Mouse (Mus musculus) monocyte, adult 2 months (primary cell): ENCODE measurements at regions not wholly inside any gene's neighbourhood (a gene's known extent, or its start where the extent isn't known, plus 50 kb on each side); places are given as distances from the start of the nearest gene placed in this dataset.

Experiments
- DNase-seq, 2 experiments: peaks; one replicate each; pipeline ENCODE4 v3.0.0; 2022; ENCODE audit warnings: low spot score in 2 of 2, low read depth in 1 of 2

DNA sequence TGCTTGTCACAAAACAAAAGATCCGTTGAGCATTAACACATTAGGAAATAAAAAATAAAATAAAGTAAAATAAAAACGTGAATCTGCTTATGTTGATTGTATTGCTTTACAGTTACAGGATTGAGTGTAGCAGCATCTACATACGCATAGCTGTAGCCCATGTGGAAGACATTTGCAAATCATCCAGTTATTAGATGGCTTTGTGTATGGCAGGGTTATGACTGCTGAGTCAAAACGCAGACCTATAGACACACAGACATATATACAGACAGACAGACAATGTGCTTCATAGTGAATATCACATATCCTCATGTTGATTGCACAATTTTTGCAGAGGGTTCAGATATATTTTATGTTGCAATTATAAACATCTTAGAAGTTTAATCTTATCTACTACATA, 64.5 kb downstream of the Gm11146 start:
- no peak for DNase-seq

DNA sequence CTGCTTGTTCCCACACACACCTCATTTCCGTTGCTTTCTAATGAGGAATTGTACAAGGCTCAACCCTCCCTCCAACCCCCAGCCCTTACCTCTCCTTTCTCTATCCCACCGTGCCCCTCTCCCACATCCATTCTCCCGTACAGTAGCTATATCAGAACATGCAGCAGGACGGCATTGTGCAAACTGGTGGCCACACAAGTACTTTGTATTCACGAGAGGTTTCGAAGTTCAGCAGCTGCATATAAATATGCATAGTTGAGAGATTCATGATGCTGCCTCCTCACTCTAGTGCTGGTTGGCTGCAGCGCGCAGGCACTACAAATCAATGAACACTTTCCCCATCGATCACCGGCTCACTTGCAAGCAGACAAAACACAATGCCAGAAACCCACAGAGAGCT, 65.1 kb downstream of the Gm11146 start:
- DNase-seq: no peak

DNA sequence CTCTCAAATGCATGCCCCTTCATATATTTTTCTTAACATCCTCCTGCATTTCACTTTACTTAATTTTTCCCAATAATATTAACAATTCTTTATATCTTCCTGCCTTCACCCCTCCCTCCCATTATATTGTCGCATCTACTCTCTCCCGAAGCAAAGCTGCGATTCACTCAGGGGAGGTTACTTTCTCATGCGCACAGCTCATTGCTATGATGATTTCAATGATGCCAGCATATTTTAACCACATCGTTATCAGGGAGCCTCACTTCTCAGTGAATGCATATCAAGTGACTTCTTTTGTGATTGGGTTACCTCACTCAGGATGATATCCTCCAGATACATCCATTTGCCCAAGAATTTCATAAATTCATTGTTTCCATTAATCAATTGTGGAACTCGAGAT, 65.6 kb downstream of the Gm11146 start:
- DNase-seq: no peak

DNA sequence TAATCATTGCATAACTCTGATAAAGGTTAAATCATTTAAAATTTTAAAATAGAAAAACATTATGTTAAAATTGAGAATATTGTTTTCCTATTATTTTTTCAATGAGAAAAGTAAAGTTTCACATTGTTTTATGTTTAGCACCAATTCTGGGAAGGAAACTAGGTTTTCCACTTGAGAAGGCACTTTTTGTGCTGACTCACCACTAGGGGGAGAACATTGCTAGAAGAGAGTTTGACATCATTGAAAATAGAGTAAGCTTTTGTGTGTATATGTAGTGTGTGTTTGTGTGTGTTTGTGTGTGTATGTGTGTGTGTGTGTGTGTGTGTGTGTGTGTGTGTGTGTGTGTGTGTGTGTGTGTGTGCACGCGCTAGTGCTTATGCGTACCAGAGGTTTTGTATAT, 66.9 kb downstream of the Gm11146 start:
- no peak for DNase-seq

DNA sequence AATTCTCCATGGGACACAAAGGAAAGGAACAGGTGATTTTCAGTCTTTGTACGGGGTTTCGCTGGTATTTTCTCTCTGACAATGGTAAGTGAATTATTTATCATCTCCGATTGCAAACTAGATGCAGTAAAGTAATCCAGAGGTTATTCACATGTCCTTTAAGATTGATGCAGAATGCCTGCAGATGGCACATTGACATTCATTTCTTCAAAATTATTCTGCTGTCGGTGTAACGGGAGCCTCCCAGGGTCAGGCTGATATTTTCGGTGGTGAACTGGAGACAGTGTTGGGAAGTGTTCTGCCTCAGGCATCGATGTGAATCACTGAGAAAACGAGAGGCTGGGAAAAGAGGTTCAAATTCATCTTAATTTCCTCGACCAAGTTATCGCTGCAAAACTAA, 70.3 kb downstream of the Gm11146 start:
- DNase-seq: no peak

DNA sequence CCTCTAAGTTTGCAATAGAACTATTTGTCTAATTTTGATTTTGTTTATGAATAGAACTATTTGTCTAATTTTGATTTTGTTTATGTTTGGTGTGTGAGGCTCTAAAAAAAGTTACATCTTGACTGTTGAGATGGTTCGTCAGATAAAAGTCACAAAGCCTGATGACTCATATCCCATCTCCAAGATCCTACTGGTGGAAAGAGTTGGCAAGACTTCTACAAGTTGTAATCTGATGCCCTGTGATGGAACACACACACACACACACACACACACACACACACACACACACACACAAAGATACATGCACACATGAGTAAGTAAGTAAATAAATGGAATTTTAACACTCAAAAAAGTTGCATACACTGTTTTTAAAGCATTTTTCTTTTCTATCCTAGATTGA, 73.9 kb downstream of the Gm11146 start:
- DNase-seq: no peak

DNA sequence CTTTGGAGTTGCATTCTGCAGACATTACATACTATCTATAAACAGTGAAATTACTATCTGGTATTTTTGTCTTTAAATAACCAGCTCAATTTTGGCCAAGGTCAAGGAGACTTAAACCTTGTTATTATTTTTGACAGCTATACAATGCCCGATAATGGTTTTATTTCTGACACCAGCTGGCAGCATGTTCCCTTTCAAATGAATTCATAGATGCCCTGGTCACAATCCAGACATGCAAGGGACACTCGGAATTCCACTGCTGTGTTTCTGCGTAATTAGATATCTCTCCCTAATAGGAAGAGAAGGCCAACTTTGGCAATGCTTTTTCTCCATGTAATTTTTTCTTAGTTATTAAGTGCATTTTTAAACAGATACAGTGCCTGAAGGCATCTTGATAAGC, 87.3 kb downstream of the Gm11146 start:
- no peak for DNase-seq

DNA sequence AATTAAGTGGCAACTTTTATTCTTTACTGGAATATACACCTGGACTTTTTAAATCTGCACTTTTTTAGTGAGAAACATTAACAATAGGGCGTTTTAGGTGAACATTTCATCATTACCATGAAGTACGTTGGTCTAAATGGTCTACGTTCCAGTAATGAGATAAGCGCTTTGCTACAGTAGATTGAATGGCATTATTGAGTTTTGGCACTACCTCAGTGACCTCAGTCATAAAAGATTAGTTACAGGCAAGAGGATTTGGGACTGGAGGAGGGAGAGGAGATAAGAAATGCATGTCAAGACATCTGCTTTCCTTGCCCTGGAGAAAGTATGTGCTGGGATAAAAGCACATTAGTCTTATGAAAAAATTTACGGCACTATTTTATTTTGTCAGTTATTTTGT, 98.3 kb downstream of the Gm11146 start:
- no peak for DNase-seq

DNA sequence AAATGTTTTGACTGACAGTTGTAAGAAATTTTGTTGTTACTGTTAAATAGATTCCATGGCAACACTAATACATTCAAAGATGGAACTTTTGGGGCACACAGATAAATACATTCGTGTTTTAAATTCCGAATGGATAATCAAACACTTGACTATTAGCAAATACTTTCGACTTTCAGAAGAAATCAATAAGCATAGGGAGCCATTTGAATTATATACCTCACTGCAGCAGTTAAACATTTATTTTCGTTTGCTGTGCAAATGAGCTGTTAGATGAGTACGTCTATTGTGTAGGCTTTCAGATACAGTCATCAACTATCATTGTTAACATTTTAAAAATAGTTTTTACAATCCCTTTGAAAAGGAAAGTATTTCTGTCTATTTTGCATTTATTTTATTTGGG, 99.0 kb downstream of the Gm11146 start:
- DNase-seq: no peak

DNA sequence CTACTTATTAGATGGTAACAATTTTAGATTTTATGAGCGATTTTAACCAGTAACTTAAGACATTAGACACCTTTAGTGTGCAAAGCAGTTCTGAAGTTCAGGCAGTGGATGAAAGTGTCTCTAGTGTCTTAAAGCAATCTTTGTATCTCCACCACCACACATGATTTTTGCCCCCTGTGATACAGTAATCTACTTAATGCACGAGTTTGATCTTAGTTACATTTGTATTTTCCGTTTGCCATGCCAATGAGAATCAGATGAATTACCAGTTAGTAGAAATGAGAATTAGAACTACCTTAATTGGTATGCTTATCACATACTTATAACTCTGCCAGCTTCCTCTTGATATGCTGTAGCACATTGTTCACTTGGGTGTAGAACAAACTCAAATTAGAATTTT, 99.9 kb downstream of the Gm11146 start:
- no peak for DNase-seq

DNA sequence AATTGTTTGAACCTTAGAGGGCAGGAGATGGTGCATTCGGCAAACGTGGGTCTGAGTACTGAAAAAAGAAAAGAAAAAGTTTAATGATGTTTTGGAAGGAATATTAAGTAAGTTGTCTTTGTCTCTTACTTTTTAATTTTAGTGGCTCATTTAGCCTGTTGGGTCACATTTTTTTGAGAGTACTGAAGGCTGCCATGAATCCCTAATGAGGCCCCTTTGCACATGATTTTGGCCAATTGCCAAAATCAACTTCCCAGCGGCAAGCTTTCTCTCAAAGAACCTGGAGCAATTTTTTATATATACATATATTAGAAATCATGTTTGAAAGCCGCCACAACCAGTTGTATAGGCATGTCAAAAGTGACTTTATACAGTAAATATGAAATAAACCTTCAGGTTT, 100.9 kb downstream of the Gm11146 start:
- no peak for DNase-seq

DNA sequence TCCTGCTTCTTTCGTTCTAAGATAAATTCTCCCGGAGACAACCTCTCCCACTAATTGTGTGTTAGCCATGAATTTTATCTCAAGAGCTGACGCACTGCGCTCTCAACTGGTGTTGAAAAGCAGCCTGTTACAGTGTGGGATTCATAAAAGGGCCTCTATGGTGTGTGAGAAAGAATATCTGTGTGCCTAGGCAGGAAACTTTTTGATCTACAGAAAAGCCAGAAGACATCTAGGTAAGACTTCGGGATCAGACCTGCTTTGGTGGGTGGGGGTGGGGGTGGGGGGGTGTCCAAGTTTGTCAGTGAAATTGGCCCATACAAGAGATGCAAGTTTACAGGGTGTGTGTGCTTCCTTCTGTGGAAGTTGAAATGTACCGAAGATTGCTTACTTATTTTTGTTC, 101.5 kb downstream of the Gm11146 start:
- DNase-seq: no peak

DNA sequence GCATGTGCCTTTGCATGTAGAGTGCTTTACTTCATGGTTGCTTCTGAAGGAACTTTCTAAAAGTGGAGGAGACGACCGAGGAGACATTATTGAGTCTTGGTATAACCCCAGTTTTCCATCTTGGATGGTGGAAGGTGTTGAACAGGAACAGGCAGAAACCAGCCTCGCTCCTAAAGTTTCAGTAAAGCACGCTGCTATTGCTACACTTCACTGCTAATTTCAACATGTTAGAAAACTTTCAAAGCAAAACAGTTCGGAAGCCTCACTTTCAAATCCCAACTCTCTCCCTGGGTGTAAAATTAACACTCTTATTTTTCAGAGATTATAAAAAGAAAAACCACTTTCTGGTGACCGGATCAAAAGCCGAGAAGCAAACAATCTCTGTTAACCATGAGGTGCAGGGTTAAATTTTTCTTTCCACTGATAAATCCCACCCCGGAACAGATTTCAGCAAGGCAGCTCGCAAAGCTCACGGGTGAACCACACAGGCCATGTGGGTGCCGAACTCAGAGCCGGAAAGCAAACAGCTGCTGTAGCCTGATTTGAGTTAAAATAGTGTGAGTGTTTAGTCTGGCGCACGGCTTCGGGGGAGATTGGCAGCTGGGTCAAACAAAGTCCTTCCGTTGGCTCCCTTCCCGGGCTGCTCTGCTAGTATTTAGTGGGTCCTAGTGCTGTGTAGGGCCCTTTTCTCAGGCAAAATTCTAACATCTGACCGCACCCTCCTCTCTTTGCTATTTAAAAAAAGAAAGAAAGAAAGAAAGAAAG, 102.2 kb downstream of the Gm11146 start:
- no peak for DNase-seq

DNA sequence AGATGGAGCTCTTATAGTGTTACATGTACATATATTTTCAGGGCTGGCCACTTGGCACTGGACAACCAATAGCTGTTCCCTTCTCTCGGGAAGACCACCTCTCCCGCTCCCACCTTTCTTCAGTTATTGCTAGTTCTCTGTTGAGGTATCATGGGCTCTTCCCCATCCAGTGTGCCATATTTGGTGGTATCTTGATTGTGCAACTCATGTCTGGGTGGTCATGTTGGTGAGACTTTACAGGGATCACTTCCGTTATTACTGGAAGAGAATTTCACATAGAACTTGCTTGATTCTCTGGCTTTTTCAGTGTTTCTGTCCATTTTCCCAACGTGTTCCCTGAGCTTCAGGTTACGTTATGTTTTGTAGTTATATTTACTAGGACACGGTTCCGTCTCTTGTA, 106.6 kb downstream of the Gm11146 start:
- DNase-seq: no peak

DNA sequence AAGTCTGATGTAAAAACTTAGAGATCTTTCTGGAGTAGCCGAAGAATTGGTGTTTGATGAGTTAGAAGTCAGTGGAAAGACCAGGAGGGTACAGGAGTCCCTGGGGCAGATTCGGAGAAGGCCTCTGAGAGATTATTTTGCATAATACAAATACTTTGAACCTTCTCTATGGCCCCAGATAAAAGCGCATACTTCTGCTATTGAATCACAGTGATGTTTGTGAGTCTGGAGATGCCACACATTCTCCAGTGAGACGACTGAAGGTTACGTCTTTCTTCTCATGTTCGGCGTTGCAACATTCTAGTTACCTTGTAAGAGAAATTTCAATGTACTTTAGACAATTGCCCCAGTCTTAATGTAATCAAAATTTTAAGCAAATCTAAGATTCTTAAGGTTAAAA, 107.9 kb downstream of the Gm11146 start:
- no peak for DNase-seq

DNA sequence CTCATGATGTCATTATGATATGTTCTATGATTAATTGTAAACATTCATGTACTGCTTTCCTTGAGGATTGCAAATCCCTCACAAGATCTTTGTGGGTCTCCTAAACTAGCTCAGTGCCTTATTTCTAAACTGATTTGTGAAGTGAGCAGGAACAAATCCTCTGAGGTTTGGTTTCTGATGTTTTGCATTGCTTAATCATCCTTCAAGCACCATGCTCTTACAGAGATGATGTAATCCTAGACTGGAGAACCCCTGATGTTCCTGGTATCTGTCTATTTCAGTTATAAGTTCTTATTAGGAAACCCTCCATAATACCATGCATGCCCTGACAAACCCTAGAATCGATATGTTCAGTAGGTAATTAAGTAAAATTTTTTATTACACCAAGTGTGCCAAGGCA, 113.7 kb downstream of the Gm11146 start:
- DNase-seq: no peak

DNA sequence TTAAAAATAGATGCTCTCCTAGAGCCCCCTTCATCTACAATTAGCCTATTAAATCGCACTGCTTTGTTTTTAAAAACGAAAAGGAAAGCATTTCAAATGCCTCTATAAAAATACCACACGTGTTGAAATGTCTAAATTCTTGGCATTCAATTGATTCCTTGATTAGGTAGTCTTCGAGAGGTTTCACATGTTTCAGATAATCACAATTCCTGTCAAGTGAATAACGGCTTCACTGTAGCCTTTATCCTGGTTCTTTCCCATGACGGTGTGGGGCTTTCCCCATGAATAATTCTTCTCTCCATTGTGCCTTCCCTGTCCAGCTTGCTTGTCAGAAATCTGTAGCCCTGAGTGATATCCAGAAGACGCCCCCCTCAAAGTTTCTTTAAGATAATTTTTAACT, 122.1 kb downstream of the Gm11146 start:
- DNase-seq: no peak

DNA sequence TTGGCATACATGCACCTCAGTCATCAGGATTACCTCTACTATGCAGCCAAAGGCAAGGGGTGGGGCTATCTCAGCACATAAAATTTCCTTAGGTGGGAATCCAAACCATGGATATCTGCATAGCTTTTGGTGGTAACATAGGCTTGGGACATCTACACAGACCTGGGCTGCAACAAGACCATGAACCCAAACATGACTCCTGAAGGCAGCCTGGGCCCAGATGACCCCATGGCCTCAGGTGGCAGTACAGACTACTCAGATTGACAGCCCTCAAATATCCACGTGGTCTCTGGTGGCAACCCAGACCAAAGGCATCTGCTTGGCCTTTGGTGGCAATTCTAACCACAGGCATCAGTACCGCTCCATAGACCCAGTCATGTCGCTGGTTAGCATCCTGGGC, 130.0 kb downstream of the Gm11146 start:
- DNase-seq: no peak

DNA sequence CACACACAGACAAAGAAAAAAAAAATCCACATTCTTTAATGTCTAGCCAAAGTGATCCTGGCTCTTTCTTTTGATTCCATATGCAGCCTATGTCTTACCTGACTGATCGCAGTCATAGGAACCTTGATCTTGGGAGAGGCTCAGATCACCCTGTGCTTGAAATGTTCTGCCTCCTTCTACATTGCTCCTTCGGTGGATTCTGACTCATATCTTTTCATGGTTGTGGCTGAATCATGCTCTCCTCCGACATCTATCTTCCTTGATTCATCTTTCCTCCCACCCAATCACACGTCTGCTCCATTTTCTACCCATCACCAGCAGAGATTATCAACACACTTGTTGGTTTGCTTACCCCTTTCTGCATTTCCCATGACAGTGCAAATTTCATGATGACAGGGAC, 132.0 kb downstream of the Gm11146 start:
- DNase-seq: no peak

DNA sequence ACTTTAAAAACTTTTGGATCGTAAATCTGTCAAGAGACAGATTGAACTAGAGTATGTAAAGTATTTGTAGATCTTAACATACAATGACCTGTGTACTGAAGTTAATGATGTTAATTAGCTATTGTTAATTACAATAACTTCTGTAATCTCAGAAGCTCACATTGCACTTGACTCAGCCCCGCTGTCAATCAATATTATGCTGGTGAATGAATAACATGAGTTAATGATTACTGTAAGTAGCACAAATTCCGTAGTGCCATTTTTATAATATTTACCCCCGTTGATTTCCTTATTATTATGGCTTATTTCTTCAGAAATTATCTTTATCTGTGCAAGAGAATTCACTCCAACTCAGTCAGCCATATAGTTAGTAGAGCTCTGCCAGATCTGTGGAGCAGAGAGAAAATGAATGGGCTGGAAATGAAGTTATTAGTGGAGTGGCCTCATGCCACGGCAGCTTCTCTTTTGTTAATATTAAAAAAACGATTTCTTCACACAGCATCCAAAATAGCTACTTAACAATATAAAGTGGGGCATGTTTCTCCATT, 132.5 kb downstream of the Gm11146 start:
- DNase-seq: no peak

DNA sequence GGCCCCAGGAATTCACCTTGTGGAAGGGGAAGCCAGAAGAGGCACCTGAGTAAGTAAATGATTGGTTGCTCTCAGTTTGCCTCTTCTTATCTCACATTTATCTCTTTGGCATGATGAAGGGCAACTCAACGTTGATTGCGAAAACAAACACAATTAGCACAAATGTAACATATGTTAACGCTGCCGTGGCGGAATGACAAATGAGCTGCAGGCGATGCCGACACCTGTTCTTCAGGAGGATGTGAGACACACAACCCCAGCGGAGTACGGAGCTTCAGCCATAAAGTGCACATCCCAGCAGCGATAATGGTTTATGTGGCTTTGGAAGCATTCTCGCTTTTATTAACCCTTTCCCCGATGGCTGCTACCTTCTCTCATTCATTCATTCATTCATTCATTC, 134.7 kb downstream of the Gm11146 start:
- no peak for DNase-seq

DNA sequence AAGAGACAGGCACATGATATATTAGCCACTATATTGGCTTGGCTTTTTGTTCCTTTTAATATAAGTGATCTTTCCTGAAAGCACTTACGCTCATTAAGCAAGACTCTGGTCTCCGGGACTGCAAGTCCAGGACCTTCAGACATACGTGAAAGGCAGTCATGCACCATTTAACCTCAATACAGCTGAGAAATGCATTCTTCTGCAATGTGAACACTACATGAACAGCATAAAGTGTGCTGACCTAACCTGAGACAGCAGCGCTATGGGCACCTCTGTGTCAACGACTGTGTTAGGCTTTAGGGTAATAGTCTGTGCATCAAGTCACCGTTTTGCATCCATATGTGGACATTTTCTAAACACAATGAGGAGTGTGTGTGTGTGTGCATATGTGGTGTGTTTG, 137.3 kb downstream of the Gm11146 start:
- DNase-seq: no peak

DNA sequence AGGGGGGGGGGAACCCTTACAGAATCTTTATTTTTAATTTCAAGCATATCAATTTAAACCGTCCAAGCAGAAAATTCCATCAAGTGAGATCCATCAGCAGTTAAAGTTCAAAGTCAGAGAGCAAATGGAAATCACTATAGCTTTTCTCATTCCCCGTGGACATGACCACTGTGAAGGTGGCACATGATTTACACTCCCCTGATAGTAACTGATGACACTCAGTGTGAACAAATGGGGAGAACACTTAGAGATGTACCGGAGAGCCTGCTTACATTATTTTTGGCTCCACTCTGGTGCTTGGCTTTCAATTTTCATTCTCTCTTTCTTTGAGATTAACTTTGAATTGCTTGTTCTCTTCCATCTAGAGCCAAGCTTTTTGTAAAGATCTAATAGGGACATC, 140.0 kb downstream of the Gm11146 start:
- DNase-seq: no peak
